Mouse (Mus musculus) lung, embryonic 15.5 days (tissue): ENCODE results near the gene Plekhg1. TPM values are rescaled to one million over a fixed set of nuclear protein-coding genes. Genes with fewer than 3 reads are reported as not detected.

Experiments
- ATAC-seq: fragments of 200-750 bp; cut with Nextera tagmentation; 2 replicates; pipeline ENCODE4 v1.8.0; 2017; ENCODE audit warnings: moderate number of reproducible peaks, borderline replicate concordance; ENCODE audit not compliant: low FRiP score, low TSS enrichment; ENCODE audit errors: extremely low read depth
- H3K27ac ChIP-seq: fragments of 300-500 bp; sonication (generic); 2 replicates; pipeline ENCODE4 v1.5.1; 2015; ENCODE audit warnings: moderate library complexity, mild to moderate bottlenecking, inconsistent platforms
- H3K27me3 ChIP-seq: fragments of 300-500 bp; sonication (generic); 2 replicates; pipeline ENCODE4 v1.6.1; 2015; ENCODE audit warnings: inconsistent platforms
- H3K36me3 ChIP-seq: fragments of 300-500 bp; sonication (generic); 2 replicates; pipeline ENCODE4 v1.6.1; 2015; ENCODE audit warnings: inconsistent platforms
- H3K4me1 ChIP-seq: fragments of 300-500 bp; sonication (generic); 2 replicates; pipeline ENCODE4 v1.6.1; 2015; ENCODE audit warnings: inconsistent platforms
- H3K4me2 ChIP-seq: fragments of 300-500 bp; sonication (generic); 2 replicates; pipeline ENCODE4 v1.6.1; 2015; ENCODE audit warnings: inconsistent platforms, mild to moderate bottlenecking, moderate library complexity
- H3K4me3 ChIP-seq: fragments of 300-500 bp; sonication (generic); 2 replicates; pipeline ENCODE4 v1.5.1; 2015; ENCODE audit warnings: mild to moderate bottlenecking, inconsistent platforms
- H3K9ac ChIP-seq: fragments of 300-500 bp; sonication (generic); 2 replicates; pipeline ENCODE4 v1.6.1; 2015; ENCODE audit warnings: inconsistent platforms
- H3K9me3 ChIP-seq: fragments of 300-500 bp; sonication (generic); 2 replicates; pipeline ENCODE4 v1.6.1; 2016; ENCODE audit warnings: inconsistent platforms
- WGBS: fragments of 180-500 bp; shearing (Covaris S2); methylation state at CpG from one replicate; pipeline ENCODE4 v1.1.7; 2015; 5-methylcytosine and 5-hydroxymethylcytosine counted together
- polyA plus RNA-seq: library from polyadenylated mRNA; unstranded; fragments of >200 nt; fragmentation: Nextera tagmentation; extraction: Ambion mirVana; gene quantifications from 2 replicates; pipeline ENCODE4 v1.2.1, GENCODE M21; 2015

Plekhg1 gene
- polyA plus RNA-seq, result 9.4 and 9.9 TPM in 2 replicates

DNA sequence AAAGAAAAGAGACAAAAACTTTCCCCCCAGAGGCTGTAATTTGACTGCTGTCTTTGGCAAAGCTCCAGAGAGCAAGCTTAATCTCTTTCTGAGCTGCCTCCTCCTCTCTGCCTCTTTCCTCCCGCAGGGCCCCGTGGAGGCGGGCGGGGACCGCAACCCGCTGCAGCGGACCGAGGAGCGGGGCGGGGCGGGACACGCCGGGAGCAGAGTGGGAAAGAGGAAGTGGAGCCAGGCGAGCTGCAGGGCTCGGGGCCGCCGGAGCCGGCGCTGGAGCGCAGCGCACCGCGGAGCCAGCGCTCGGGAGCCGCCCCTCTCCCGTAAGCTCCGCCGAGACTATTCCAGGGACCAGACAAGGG lies at the start of gene Plekhg1:
Gene Plekhg1, plus strand, starts transcription at position 217 of the 356 bp plus-strand sequence.
- Histone ChIP-seq H3K4me3 (peak within 1 kb of the TSS; percentile 53), H3K9me3 (no peaks in the 10 kb centered on the region), H3K27ac (peak within 1 kb of the TSS; percentile 93), H3K27me3 (no peaks in the 10 kb centered on the region), H3K9ac (peak within 1 kb of the TSS; percentile 47), H3K4me2 (peak within 1 kb of the TSS; percentile 76), H3K4me1 (peaks cover 11% of the 10 kb centered on the region), H3K36me3 (no peaks in the 10 kb centered on the region)
- WGBS, result under 1% methylated on average over 26 of the region's 29 CpGs
- peak; percentile 91 for ATAC-seq

DNA sequence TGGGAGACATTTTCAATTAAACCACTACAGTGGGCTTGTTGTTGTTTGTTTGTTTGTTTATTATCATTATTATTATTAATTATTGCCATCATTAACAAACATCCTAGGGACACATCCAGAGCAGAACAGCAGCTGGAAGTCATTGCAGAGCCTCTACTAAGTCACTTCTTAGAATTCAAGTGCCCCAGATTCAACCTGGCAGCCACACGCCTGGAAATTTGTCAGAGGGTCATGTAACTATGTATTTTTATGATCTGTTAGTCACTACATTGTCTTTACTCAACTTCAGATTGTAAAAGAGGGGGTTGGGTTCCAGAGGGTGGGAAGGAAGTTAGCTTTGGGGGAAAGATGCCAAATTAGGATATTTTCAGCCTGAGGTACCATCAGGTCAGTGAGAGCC lies 47.4 kb upstream of the Plekhg1 start:
- H3K27me3 ChIP-seq, result no peaks in the 10 kb centered on the region

DNA sequence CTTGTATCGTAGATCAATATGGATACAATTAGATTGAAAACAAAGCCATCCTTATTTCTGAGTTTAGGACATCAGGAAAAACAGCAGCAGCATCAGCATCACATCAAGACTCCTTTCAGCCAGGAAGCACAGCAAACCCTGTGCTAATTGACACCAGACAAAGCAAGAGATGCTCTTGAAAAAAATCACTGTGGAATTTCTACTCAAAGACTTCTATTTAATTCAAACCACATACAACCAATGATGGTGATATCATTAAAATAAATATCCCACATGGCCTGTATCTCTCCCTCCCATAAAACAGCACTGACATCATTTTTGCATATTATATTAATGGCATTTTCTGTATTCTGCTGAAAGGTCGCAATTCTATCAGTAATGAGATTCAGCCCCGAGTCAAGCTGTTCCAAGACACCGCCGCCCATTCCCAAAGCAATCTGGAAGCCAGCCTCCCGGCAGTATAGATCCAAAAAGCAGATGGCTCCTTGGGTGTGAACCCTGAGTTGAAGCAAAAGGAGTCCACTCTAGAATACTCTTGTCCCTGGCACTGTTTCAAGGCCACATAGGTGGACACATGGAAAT lies 46.4 kb upstream of the Plekhg1 start:
- Histone ChIP-seq H3K27me3 (no peaks in the 10 kb centered on the region), H3K4me1 (peaks cover 24% of the 10 kb centered on the region), H3K4me2 (no peak overlapping the region), H3K9me3 (no peaks in the 10 kb centered on the region), H3K27ac (no peak overlapping the region), H3K4me3 (no peak overlapping the region), H3K9ac (no peak overlapping the region), H3K36me3 (no peaks in the 10 kb centered on the region)
- no peak for ATAC-seq
- WGBS, result 69% methylated on average over 6 of the region's 6 CpGs

More for the DNA sequence above, 47.4 kb upstream of the Plekhg1 start:
- no peaks in the 10 kb centered on the region for H3K9me3 ChIP-seq
- WGBS, result 62% methylated on average over 1 of the region's 1 CpGs
- no peaks in the 10 kb centered on the region for H3K36me3 ChIP-seq
- no peak overlapping the region for H3K4me2 ChIP-seq
- H3K9ac ChIP-seq, result no peak overlapping the region
- H3K4me1 ChIP-seq, result peaks cover 24% of the 10 kb centered on the region
- ATAC-seq, result no peak
- no peak overlapping the region for H3K27ac ChIP-seq
- no peak overlapping the region for H3K4me3 ChIP-seq

- 67% methylated on average over 5 of the region's 5 CpGs for WGBS
- no peaks in the 10 kb centered on the region for H3K9me3 ChIP-seq
- H3K27ac ChIP-seq, result no peak overlapping the region
- no peak overlapping the region for H3K9ac ChIP-seq
- H3K4me3 ChIP-seq, result no peak overlapping the region
- peak; percentile 27; the same call in 1 of the 2 replicates for ATAC-seq
- H3K4me2 ChIP-seq, result no peak overlapping the region
- no peaks in the 10 kb centered on the region for H3K27me3 ChIP-seq
- peaks cover 26% of the 10 kb centered on the region for H3K4me1 ChIP-seq
- H3K36me3 ChIP-seq, result no peaks in the 10 kb centered on the region
Measured at GRCm38 (mm10) chr10:3695332-3695905, 44.7 kb upstream of the Plekhg1 start.

DNA sequence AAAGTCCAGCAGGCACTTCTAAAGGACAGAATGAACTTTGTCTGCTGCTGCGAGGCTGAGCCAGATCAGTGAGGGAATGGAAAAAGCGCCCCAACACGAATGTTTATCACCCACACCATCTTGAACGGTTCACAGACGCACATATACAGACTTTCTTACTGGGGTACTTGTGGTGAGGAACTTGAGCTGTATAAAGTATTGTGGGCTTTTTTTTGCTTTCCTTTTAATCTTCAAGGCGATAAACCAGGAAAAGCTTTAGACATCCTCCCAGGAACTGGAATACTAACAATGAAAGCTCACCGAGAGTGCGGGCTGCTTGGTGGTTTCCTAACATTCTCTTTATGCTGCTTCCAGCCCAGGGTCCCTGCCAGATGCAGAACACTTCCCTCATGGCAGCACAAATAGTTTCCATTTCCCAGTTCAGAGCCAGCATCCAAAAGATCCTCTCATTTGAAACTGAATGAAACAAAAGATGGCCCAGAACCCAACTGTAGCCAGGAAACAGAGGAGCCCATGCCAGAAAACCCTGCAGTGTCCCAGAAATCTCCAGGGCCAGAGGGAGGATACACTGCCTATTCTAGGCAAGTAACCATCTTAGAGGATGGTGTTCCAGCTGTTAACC lies 43.3 kb upstream of the Plekhg1 start:
- H3K9me3 ChIP-seq, result no peaks in the 10 kb centered on the region
- peak overlapping the region; percentile 64 for H3K27ac ChIP-seq

DNA sequence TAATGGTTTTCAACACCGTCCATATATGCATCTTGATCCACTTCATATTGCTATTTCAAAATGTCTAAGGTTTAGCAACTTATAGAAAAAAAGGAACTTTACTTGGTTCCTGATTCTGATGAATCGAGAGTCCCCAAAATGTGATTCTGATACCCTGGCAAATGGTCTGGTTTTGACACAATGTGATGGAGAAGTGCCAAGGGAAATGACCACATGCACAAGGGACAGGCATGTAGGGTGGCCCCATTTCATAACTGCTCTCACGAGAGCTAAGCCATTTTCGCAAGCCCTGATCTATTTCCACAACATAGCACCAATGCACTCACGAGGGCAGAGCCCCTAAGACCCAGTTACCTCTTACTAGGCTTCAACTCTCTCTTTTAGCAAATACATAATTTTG lies 42.7 kb upstream of the Plekhg1 start:
- no peaks in the 10 kb centered on the region for H3K27me3 ChIP-seq
- peak overlapping the region; percentile 64; the same call in 1 of the 2 replicates for H3K27ac ChIP-seq
- H3K9me3 ChIP-seq, result no peaks in the 10 kb centered on the region
- no peak overlapping the region for H3K4me2 ChIP-seq
- no peaks in the 10 kb centered on the region for H3K36me3 ChIP-seq
- no peak for ATAC-seq
- no peak overlapping the region for H3K9ac ChIP-seq
- no peak overlapping the region for H3K4me3 ChIP-seq
- H3K4me1 ChIP-seq, result peaks cover 36% of the 10 kb centered on the region
- WGBS, result 74% methylated on average over 5 of the region's 5 CpGs

More for the DNA sequence above, 43.3 kb upstream of the Plekhg1 start:
- H3K4me3 ChIP-seq, result no peak overlapping the region
- no peaks in the 10 kb centered on the region for H3K36me3 ChIP-seq
- H3K4me2 ChIP-seq, result peak overlapping the region; percentile 32
- no peak overlapping the region for H3K9ac ChIP-seq
- H3K27me3 ChIP-seq, result no peaks in the 10 kb centered on the region
- ATAC-seq, result peak; percentile 48; the same call in 1 of the 2 replicates
- H3K4me1 ChIP-seq, result peaks cover 35% of the 10 kb centered on the region
- WGBS, result 28% methylated on average over 8 of the region's 8 CpGs

DNA sequence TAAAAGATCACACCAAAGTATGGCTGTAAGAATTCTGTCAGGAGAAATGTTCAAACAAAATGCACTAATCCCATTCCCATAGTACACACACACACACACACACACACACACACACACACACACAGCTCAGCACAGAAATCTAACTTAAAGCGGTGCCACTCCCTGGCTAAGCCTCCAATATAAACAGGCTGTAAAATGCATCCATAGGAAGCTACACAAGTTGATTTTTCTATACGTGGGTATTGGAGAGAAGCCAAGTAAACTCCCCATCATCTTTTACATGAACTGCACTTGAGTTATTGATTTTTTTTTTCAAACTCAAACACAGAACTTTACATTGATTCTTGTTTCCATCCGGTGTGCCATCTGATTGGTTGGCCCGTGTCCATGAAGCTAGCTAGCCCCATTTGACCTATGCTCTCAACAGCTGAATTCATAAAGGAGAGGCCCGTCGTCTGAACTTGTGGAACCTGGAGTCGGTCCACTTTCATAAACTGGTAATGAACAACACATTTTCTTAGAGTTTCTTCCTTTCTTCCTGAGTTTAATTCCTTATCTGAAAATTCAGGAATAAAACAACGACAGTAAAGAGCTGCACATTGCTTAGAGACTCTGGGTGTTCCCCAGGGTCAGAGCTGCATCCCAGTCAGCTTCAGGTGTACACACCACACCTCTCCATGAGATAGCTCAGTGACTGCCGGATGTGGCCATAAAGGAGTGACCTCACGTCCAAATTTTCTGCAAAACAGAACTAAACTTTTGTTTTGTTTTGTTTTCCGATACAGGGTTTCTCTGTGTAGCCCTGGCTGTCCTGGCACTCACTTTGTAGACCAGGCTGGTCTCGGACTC lies 39.7 kb upstream of the Plekhg1 start:
- Histone ChIP-seq H3K4me1 (peaks cover 34% of the 10 kb centered on the region), H3K9ac (no peak overlapping the region), H3K36me3 (no peaks in the 10 kb centered on the region), H3K9me3 (no peaks in the 10 kb centered on the region), H3K27ac (no peak overlapping the region), H3K27me3 (no peaks in the 10 kb centered on the region), H3K4me3 (no peak overlapping the region), H3K4me2 (no peak overlapping the region)
- 38% methylated on average over 12 of the region's 12 CpGs for WGBS
- no peak for ATAC-seq

DNA sequence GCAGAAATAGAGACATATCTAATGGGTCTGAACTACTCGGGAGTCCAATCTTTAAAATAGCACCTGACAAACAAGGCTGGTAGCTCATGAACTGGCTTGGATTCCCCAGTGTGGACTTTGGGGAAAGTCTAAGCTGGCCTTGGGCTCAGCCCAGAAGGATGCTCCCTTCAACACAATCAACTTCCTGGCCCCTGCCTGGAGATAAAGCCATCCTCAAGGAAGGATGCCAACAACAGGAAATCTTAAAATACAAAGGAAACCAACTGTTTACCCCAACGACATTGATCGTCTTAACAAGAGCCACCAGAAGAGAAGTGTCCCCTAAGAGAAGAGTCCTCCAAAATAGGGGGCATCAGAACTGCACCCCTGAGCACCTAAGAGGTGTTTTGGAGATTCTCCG lies 38.3 kb upstream of the Plekhg1 start:
- Histone ChIP-seq H3K9ac (no peak overlapping the region), H3K27ac (no peak overlapping the region), H3K27me3 (no peaks in the 10 kb centered on the region), H3K4me3 (no peak overlapping the region), H3K4me2 (no peak overlapping the region), H3K36me3 (no peaks in the 10 kb centered on the region), H3K9me3 (no peaks in the 10 kb centered on the region), H3K4me1 (peaks cover 21% of the 10 kb centered on the region)
- ATAC-seq, result no peak
- 73% methylated on average over 4 of the region's 4 CpGs for WGBS

DNA sequence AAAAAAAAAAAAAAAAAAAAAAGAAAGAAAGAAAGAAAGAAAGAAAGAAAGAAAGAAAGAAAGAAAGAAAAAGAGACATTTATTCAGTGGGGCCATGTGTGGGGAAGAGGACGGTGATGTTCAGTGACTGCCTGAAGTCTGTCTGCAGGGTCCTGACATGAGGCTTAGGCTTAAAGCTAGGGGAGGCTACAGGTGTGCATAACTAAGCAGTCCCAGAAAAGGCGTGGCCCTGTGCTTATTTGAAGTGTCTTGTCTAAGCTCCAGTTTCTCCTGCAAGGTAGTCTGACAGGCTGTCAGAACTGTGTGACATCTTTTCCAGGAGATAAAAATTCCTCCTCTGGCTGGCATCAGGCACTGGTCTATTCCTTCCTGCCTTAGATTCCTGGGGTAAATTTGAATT lies 37.6 kb upstream of the Plekhg1 start:
- no peak overlapping the region for H3K4me2 ChIP-seq
- no peaks in the 10 kb centered on the region for H3K36me3 ChIP-seq
- 0 out of 2 replicates have a peak overlapping the region, but pooled peaks have one; percentile 18 for H3K27ac ChIP-seq
- H3K27me3 ChIP-seq, result no peaks in the 10 kb centered on the region
- no peak overlapping the region for H3K4me3 ChIP-seq
- 69% methylated on average over 2 of the region's 2 CpGs for WGBS
- H3K9me3 ChIP-seq, result no peaks in the 10 kb centered on the region
- ATAC-seq, result 0 out of 2 replicates have a peak, but pooled peaks have one; percentile 55
- no peak overlapping the region for H3K9ac ChIP-seq
- peaks cover 14% of the 10 kb centered on the region for H3K4me1 ChIP-seq

- Histone ChIP-seq H3K4me3 (no peak overlapping the region), H3K4me2 (no peak overlapping the region), H3K4me1 (0 out of 2 replicates have a peak, but pooled peaks cover 3% of the 10 kb centered on the region), H3K9ac (no peak overlapping the region), H3K9me3 (no peaks in the 10 kb centered on the region), H3K36me3 (no peaks in the 10 kb centered on the region), H3K27ac (no peak overlapping the region), H3K27me3 (no peaks in the 10 kb centered on the region)
- ATAC-seq, result no peak
- 37% methylated on average over 4 of the region's 4 CpGs for WGBS
Measured at GRCm38 (mm10) chr10:3706231-3706630, 33.9 kb upstream of the Plekhg1 start.

DNA sequence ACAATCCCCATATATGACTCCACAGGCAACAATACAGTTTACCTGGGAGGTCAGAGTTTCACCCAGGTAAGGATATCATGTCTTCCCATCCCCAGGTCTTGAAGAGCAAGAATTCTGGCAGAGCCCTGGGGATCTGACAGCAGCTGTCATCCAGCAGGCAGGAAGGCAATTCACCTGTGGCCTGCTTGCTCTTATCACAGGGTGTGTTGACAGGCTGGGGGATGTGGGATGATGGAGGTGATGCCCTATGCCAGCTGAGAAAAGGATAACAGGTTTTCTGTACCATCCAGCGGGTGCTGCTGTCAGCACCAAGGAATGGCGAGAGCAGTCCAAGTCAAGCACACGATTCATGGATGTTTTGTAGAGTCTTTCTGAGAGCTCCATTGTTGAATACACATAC lies 30.1 kb upstream of the Plekhg1 start:
- no peaks in the 10 kb centered on the region for H3K36me3 ChIP-seq
- no peak overlapping the region for H3K9ac ChIP-seq
- H3K9me3 ChIP-seq, result no peaks in the 10 kb centered on the region
- H3K27ac ChIP-seq, result no peak overlapping the region
- 66% methylated on average over 3 of the region's 3 CpGs for WGBS
- H3K27me3 ChIP-seq, result no peaks in the 10 kb centered on the region
- H3K4me2 ChIP-seq, result no peak overlapping the region
- no peak overlapping the region for H3K4me3 ChIP-seq
- H3K4me1 ChIP-seq, result no peaks in the 10 kb centered on the region
- ATAC-seq, result no peak
